Mouse (Mus musculus): ENCODE data around the gene Brd7.

Gene Brd7

DNA sequence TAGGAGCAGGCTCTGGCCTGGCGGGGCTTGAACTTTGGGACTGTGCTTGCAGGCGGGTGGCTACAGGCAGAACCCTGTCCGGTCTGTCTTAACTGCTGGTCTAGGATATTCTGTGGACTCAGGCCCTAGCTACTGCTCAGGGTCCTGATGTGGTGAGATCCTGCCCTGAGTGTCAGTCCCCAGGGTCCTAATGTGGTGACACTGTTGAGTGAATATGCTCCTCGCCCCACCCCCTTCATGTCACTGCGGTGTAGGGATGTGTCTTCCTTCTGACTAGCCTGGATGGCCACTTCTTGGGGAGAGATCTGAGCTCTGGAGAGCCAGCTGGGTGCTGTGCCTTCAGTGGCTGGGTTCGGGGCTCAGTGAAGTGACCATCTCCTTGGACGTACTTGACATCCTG is 52.1 kb downstream of the Brd7 start:
- peak in 1 of 2 experiments; percentile 24 for DNase-seq (ENCODE audit: low spot score in 2 of 2)

GRCm38 (mm10) chr8:88309274-88309873 is 52.6 kb downstream of the Brd7 start:
- peak; percentile 32 to 67 for DNase-seq (ENCODE audit: low spot score in 2 of 2)

DNA sequence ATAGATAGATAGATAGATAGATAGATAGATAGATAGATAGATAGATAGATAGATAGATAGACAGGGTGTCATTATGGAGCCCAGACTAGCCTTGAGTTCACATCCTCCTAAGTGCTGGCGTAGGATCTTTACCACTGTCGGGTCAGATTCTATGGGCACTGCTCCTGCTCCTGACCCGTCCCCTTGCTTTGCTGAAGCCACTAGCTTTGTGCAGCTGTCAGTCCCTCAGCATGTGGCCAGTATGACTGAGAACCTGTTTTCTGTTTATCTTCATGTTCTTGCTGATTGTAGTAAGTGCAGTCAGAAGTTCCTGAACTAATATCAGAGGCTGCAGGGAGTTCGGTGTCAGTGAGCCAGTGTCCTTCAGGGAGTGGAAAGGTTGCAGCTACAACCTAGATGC is 54.3 kb downstream of the Brd7 start:
- no peak for DNase-seq (ENCODE audit: low spot score in 2 of 2)

DNA sequence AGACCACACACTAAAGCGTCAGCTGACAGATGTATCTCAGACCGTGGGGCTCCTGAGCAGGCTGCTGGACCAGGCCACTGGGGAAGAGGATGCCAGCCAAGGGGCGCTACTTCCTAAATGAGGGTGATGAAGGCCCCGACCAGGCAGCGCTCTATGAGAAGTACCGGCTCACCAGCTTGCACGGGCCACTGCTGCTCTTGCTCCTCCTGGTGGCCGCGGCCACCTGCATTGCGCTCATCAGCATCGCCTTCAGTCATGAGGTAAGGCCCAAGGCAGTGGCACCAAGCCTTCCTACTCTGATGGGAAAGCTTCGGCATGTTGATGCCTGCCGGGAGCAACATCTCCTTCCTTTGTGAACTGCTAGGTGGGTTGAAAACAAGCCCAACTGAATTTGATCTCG is 55.5 kb downstream of the Brd7 start:
- peak; percentile 28 to 48 for DNase-seq (ENCODE audit: low spot score in 2 of 2)

DNA sequence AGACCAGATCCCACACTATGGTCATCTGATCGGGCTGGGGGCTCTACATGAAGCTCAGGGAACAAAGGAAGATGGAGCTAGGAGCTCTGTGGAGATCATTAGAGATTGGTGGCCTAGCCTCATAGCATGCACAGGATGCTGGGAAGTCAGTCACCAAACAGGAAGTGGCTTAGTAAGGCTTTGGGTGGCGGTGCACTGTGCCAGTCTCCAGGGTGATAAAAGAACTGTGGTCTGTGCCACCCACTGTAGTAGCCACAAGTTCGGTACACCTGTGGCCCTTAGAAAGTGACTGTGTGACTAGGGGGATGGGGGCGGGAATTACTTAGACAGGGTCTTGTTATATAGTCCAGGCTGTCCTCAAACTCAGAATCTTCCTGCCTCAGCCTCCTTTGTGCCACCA is 56.2 kb downstream of the Brd7 start:
- peak; percentile 55 to 60 for DNase-seq (ENCODE audit: low spot score in 2 of 2)

DNA sequence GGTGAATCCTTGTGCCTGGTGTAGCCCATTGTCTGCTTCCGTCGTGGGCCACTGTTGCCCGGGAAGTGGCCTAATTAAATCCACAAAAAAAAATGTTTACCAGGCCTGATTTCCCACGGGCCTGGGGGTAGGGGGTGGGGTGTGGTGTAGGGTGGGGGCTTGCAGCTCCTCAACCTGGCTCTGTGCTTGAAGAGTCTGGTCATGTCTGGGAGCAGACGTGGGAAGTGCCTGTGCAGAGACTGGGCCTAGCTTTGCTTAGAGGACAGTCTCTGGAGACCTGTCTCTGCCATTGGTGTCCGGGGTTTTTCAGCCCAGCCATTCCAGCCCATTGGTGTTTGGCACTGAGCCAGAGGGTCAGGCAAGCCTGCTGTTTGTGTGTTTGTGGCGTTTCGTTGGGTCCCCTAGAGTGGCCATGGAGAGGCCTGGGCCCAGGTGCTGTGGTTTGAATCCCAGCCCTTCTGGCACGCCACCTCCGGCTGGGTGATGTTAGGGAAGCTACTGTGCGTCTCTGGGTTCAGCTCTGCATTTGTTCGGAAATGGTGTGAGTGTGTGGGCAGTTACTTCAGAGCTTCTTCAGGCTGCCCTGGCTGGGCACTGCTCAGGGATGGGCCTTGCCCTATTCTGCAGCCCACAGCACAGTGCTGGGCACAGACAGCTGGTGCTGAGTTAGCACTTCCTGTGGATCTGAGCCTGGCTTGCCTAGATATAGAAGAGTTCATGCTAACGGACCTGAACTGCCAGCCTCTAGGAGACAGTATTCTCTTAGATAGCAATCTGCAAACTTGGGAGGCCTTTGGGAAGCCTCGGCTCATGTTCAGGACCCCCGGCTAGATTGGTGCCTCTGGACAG is 60.2 kb downstream of the Brd7 start:
- no peak for DNase-seq (ENCODE audit: low spot score in 2 of 2)

DNA sequence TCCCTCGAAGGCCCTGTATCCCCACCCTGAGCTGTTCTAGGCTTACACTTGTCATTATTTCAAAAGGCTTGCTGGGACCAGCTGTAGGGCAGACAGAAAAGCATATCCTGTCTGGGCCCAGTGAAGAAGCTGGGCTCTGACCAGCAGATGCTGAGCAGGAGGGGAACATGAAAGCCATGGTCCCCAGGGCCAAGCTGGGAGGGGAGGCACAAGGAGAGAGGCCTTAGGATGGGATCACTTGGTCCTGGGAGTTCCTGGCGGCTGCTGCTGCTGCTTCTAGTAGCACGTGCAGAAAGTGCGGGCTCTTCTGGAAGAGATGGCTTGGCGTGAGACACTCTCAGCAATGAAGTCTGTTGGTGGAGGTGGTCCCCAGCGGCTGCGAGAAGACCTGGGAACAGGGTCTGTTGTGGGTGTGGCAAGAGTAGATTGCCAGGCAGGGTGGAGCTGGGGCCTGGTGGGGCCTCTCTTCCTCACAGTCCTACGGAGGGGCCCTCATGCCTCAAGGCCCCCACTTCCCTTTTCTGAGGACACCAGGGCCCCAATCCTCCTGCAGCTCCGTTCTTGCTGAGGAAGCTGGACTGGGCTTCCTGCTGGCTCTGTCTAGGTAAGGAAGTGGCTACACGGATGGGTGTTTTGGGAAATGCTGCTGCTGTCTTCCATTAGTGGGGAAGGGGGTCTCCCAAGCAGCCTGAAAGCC is 61.9 kb downstream of the Brd7 start:
- peak in 1 of 2 experiments; percentile 25 for DNase-seq (ENCODE audit: low spot score in 2 of 2)

GRCm38 (mm10) chr8:88298733-88299103 is 63.3 kb downstream of the Brd7 start:
- no peak for DNase-seq (ENCODE audit: low spot score in 2 of 2)

DNA sequence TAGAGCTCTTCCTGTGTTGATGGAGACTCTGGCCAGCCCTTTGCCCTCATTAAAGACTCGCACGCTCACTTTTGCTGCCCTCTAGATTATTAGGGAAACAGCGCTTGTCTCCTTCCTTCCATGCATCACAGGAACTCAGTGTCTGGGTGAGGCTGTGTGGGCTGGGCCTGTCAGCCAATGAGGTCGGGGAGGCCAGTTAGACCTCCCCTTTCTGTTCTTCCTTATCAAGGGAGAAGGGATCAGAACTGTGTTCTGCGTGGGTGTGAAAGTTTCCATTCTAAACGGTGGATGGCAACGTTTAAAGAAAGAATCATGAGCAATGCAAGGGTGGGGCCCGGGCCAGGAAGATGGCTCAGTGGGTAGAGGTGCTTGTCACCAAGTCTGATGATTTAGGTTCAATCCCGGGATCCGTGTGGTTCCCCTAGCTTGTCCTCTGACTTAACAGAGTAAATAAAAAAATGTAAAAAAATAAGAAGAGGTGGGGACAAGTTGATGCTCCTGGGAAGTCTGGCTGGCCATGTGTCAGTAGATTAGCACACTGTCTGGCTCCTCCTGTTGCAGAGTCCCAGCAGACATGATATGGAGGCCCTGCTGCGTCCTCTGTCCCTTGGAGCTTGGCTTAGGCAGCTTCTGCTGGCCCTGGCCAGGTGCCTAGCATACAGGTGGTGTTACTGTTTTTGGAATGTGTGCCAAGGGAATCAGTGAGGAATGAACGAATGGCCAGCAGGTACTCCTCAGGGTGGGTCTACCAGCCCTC is 63.8 kb downstream of the Brd7 start:
- no peak for DNase-seq (ENCODE audit: low spot score in 2 of 2)

GRCm38 (mm10) chr8:88294977-88295376 is 67.0 kb downstream of the Brd7 start:
- DNase-seq (ENCODE audit: low spot score in 2 of 2), result no peak

GRCm38 (mm10) chr8:88293590-88294356 is 68.2 kb downstream of the Brd7 start:
- DNase-seq (ENCODE audit: low spot score in 2 of 2), result peak; percentile 54 to 74

- DNase-seq (ENCODE audit: low spot score in 2 of 2), result no peak
Observed at GRCm38 (mm10) chr8:88292926-88293325, 69.1 kb downstream of the Brd7 start.

DNA sequence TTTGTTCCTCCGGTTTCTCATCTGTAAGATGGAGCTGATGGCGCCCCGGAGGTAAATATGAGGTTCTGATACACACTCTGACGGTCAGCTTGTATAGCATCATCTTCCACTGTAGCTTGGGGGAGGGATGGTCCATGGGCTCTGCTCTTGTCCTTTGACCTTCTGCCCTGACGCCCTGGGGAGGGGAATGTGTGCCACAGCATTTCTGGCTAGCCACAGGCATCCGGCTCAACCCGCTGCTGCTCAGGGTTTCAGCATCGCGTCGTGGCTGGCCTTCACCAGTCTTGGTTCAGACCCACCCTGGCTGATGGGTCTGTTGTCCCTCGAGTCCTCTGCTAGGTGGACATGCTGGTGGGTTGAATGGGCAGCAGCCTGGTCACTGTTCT is 70.7 kb downstream of the Brd7 start:
- peak; percentile 39 to 68 for DNase-seq (ENCODE audit: low spot score in 2 of 2)

DNA sequence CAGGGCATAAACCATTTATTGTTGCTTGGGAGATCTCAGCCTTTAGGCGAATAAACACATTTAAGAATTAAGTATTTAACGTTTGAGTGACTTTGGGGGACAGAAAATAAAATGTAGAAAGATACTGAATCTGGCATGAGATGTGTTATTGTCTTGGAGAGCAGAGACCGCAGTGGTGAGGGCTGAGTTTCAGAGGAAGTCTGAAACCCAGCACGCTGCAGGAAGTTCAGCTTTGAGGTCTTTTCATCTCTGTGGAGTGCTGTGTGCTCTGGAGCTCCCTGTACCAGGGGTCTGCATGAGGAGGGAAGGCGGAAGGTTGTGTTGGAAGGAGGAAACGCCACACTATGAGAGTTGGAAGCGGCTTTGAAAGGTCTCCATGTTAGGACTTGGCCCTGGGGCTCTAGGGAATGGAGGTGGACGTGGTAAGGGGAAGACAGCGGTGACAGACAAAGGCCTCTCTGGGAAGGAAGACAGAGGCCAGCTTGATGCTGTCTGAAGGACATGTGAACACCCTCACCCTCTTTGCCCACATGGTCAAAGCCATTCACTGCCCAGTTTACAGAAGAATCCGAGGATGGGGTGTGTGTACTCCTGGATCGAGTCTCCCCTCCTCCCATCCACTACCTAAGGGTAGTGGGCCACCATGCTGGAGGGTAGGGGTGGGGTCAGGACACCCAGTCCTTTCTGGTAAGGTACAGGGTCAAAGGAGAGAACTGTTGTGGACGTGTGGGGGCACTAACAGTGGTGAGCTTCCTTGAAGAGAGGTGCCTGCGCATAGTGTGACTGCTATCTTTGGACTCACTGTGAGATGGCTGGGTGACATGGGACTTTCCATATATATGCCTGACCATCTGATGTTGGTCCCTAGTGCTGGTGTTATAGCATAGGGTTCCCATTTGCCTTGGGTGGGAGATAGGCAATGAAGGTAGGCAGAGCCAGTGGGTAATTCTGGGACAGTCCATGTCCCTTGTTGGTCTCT is 71.4 kb downstream of the Brd7 start:
- peak; percentile 40 to 45 for DNase-seq (ENCODE audit: low spot score in 2 of 2)

- no peak for DNase-seq (ENCODE audit: low spot score in 2 of 2)
Observed at GRCm38 (mm10) chr8:88289901-88290300, 72.1 kb downstream of the Brd7 start.

GRCm38 (mm10) chr8:88288622-88289242 is 73.3 kb downstream of the Brd7 start:
- peak; percentile 71 to 75 for DNase-seq (ENCODE audit: low spot score in 2 of 2)

- DNase-seq (ENCODE audit: low spot score in 2 of 2), result no peak
Observed at GRCm38 (mm10) chr8:88286421-88286960, 75.5 kb downstream of the Brd7 start.

- peak in 1 of 2 experiments; percentile 42 for DNase-seq (ENCODE audit: low spot score in 2 of 2)
Observed at GRCm38 (mm10) chr8:88285469-88286356, 76.3 kb downstream of the Brd7 start.
